Mouse (Mus musculus) myocyte (in vitro differentiated cells): ENCODE measurements around the gene Stk11. TPM values are rescaled to one million over a fixed set of nuclear protein-coding genes. Genes with fewer than 3 reads are reported as not detected.
A peak's percentile ranks its signal among the peaks of the same experiment; 100 is the strongest.

Source experiments
- H3K27me3 ChIP-seq: one replicate; pipeline ENCODE4 v1.6.1; 2011; ENCODE audit not compliant: control insufficient read depth, insufficient read depth, insufficient read length
- H3K36me3 ChIP-seq: one replicate; pipeline ENCODE4 v1.6.1; 2011; ENCODE audit not compliant: control insufficient read depth, insufficient read depth
- H3K4me2 ChIP-seq: one replicate; pipeline ENCODE4 v1.6.1; 2011; ENCODE audit warnings: low read depth, control low read depth
- H3K4me3 ChIP-seq: one replicate; pipeline ENCODE4 v1.5.1; 2011; ENCODE audit warnings: mild to moderate bottlenecking, control low read depth, moderate library complexity
- H3K79me2 ChIP-seq: one replicate; pipeline ENCODE4 v1.6.1; 2011; ENCODE audit not compliant: control insufficient read depth, insufficient read depth
- H3ac ChIP-seq: one replicate; pipeline ENCODE4 v1.6.1; 2011; ENCODE audit not compliant: control insufficient read depth, insufficient read length
- CEBPB ChIP-seq: IDR thresholded peaks from 2 replicates; pipeline ENCODE4 v1.6.1; 2011; ENCODE audit warnings: mild to moderate bottlenecking, moderate library complexity; ENCODE audit not compliant: poor library complexity, insufficient read depth, severe bottlenecking
- E2F4 ChIP-seq: IDR thresholded peaks from one replicate; pipeline ENCODE4 v1.6.1; 2011; ENCODE audit warnings: mild to moderate bottlenecking, control low read depth, moderate library complexity; ENCODE audit not compliant: insufficient read depth
- MAX ChIP-seq: IDR thresholded peaks from one replicate; pipeline ENCODE4 v1.6.1; 2011; ENCODE audit warnings: low read depth, mild to moderate bottlenecking, control low read depth
- MYOD1 ChIP-seq, 3 experiments: IDR thresholded peaks; one replicate each; pipeline ENCODE4 v1.6.1; 2011; ENCODE audit warnings: control low read depth in 2 of 3, low read depth in 2 of 3, mild to moderate bottlenecking in 2 of 3, moderate library complexity in 1 of 3; ENCODE audit not compliant: insufficient read length in 2 of 3, control insufficient read depth in 1 of 3
- MYOG ChIP-seq, 3 experiments: IDR thresholded peaks; one replicate each; pipeline ENCODE4 v1.6.1; 2011; ENCODE audit warnings: control low read depth in 2 of 3, low read depth in 2 of 3, mild to moderate bottlenecking in 2 of 3; ENCODE audit not compliant: insufficient read length in 2 of 3, control insufficient read depth in 1 of 3, insufficient read depth in 1 of 3
- POLR2A ChIP-seq: IDR thresholded peaks from one replicate; pipeline ENCODE4 v1.6.1; 2011; ENCODE audit warnings: low read depth, mild to moderate bottlenecking, control low read depth, moderate library complexity; ENCODE audit not compliant: insufficient read length
- POLR2AphosphoS2 ChIP-seq: IDR thresholded peaks from one replicate; pipeline ENCODE4 v1.6.1; 2011; ENCODE audit warnings: low read depth, control low read depth; ENCODE audit not compliant: insufficient read length
- REST ChIP-seq: IDR thresholded peaks from one replicate; pipeline ENCODE4 v1.6.1; 2011; ENCODE audit warnings: mild to moderate bottlenecking, control low read depth, moderate library complexity; ENCODE audit not compliant: insufficient read depth, insufficient read length
- SRF ChIP-seq: IDR thresholded peaks from one replicate; pipeline ENCODE4 v1.6.1; 2011; ENCODE audit warnings: low read depth; ENCODE audit not compliant: control insufficient read depth, insufficient read length
- TCF12 ChIP-seq: IDR thresholded peaks from one replicate; pipeline ENCODE4 v1.6.1; 2011; ENCODE audit warnings: mild to moderate bottlenecking, control low read depth; ENCODE audit not compliant: poor library complexity, insufficient read depth, severe bottlenecking
- TCF3 ChIP-seq: IDR thresholded peaks from one replicate; pipeline ENCODE4 v1.6.1; 2011; ENCODE audit warnings: low read depth, control low read depth; ENCODE audit not compliant: insufficient read length
- USF1 ChIP-seq: IDR thresholded peaks from one replicate; pipeline ENCODE4 v1.6.1; 2011; ENCODE audit warnings: low read depth, mild to moderate bottlenecking, control low read depth, moderate library complexity
- polyA plus RNA-seq: library from polyadenylated mRNA; unstranded; fragments of >200 nt; fragmentation: generic; extraction: Trizol; gene quantifications from one replicate; pipeline ENCODE4 v1.2.1, GENCODE M21; 2012; ENCODE audit warnings: missing spikeins

Gene Stk11
- polyA plus RNA-seq, 1 experiment, result 150 TPM

DNA sequence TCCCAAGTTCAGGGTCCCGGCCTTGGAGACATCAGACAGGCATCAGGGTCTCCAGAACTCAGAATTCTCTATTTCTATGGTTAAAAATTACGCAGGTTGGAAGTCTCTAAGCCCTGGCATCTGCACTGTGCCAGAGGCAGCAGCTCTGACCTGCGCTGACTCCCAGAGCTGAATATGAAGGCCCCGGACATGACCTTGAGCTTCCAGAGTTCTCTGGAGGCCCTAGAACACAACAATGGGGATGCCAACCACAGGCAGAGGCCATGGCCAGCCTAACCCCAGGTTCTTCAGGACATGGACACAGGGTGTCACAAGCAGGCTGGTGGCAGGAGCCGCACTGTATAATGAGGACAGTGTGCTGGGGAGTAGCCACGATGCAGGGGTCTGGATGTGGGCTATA is 21.5 kb upstream of the Stk11 start:
- TF ChIP-seq E2F4 (no peak), TCF3 (no peak), MAX (no peak), CEBPB (no peak), SRF (no peak), MYOD1 (IDR thresholded peaks at IDR 0.05; ENCODE audit: control insufficient read depth in 1 of 3, insufficient read length in 2 of 3, low read depth in 2 of 3) (no peak), REST (no peak), POLR2AphosphoS2 (no peak)
- H3K36me3 ChIP-seq, result peaks cover 5% of the 10 kb centered on the region

DNA sequence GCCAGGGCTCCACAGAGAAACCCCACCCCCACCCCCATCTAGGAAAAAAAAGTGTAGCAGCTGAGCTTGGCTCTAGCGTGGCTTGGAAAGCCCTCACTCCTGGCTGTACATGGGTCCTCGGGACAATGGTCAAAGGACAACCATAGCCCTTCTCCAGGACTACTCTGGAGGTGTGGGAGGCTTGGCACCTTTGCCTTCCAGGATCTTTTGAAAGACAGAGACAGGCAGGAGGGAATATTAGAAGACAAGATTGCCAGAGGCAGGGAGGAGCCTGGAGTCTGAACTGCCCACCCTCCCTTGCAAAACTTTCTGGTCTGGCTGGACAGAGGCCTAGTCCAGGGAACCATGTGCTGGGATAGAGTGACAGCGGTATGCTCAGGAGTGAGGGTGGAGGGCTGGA is 20.9 kb upstream of the Stk11 start:
- peaks cover 87% of the 10 kb centered on the region for H3K79me2 ChIP-seq
- H3ac ChIP-seq, result no peak overlapping the region
- H3K27me3 ChIP-seq, result no peaks in the 10 kb centered on the region
- peaks cover 5% of the 10 kb centered on the region for H3K36me3 ChIP-seq
- TF ChIP-seq POLR2A, result no peak
- no peak for TF ChIP-seq MYOD1 (IDR thresholded peaks at IDR 0.05; ENCODE audit: control insufficient read depth in 1 of 3, insufficient read length in 2 of 3, low read depth in 2 of 3)
- no peak for TF ChIP-seq E2F4
- no peak for TF ChIP-seq REST
- TF ChIP-seq SRF, result no peak
- no peak for TF ChIP-seq USF1
- no peak for TF ChIP-seq CEBPB
- no peak for TF ChIP-seq MAX
- TF ChIP-seq POLR2AphosphoS2, result no peak
- TF ChIP-seq MYOG (IDR thresholded peaks at IDR 0.05; ENCODE audit: control insufficient read depth in 1 of 3, insufficient read depth in 1 of 3, insufficient read length in 2 of 3, low read depth in 2 of 3), result no peak
- no peak overlapping the region for H3K4me3 ChIP-seq
- peak overlapping the region; percentile 2 for H3K4me2 ChIP-seq

More for the DNA sequence above, 21.5 kb upstream of the Stk11 start:
- no peak overlapping the region for H3K4me2 ChIP-seq
- H3K27me3 ChIP-seq, result no peaks in the 10 kb centered on the region
- no peak overlapping the region for H3ac ChIP-seq
- H3K4me3 ChIP-seq, result no peak overlapping the region
- peaks cover 87% of the 10 kb centered on the region for H3K79me2 ChIP-seq

- H3K27me3 ChIP-seq, result no peaks in the 10 kb centered on the region
- peaks cover 88% of the 10 kb centered on the region for H3K79me2 ChIP-seq
- no peak overlapping the region for H3K4me3 ChIP-seq
- H3K36me3 ChIP-seq, result peaks cover 5% of the 10 kb centered on the region
- no peak overlapping the region for H3ac ChIP-seq
- no peak for TF ChIP-seq REST
- TF ChIP-seq TCF3, result no peak
- TF ChIP-seq TCF12, result no peak
- no peak for TF ChIP-seq CEBPB
- no peak for TF ChIP-seq POLR2AphosphoS2
- no peak for TF ChIP-seq MAX
- no peak overlapping the region for H3K4me2 ChIP-seq
Observed at GRCm38 (mm10) chr10:80095547-80095946, 20.1 kb upstream of the Stk11 start.

DNA sequence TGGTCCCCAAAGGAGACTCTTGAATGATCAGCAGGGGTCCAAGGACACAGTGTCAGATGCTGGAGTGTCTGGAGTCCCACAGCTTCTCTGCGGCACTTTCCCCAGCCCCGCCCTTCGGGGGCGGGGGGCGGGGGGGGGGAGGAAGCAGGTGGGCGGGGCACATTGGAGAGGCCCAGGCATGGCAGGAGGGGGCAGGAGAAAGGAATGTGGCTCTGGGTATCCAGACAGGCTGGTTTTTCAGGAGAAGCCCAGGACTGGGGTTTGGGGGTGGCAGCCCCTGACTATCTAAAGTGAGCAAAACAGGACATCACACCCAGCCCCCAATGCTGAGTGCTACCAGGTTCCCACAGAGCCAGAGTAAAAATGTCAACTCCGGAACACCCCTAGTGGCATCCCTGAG is 18.3 kb upstream of the Stk11 start:
- Histone ChIP-seq H3K79me2 (peaks cover 99% of the 10 kb centered on the region), H3K4me3 (no peak overlapping the region), H3K27me3 (no peaks in the 10 kb centered on the region), H3ac (no peak overlapping the region), H3K36me3 (peaks cover 5% of the 10 kb centered on the region), H3K4me2 (peak overlapping the region; percentile 62)
- TF ChIP-seq TCF3 (no peak), MAX (no peak), TCF12 (no peak), MYOG (IDR thresholded peaks at IDR 0.05; ENCODE audit: control insufficient read depth in 1 of 3, insufficient read depth in 1 of 3, insufficient read length in 2 of 3, low read depth in 2 of 3) (no peak), SRF (no peak), POLR2AphosphoS2 (no peak), REST (no peak), MYOD1 (IDR thresholded peaks at IDR 0.05; ENCODE audit: control insufficient read depth in 1 of 3, insufficient read length in 2 of 3, low read depth in 2 of 3) (no peak), E2F4 (no peak), POLR2A (no peak), USF1 (no peak), CEBPB (no peak)

DNA sequence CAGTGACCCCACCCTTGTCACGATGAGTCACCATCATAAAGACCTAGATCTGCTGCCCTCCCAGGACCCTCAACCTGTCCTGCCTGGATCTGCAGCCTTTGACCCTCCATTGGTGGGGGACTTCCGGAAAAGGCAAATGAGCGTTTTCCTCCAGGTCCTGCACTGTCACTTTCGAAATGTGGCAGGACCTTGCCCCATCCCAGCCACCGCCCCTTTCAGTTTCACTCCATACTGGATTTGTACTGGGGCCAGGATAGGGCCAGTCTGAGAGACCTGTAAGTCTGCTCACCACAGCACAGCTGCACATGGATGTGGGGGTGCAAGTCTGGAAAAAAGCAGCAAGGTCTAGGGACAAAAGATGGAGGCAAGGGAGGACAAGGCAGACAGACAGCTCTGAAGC is 17.0 kb upstream of the Stk11 start:
- Histone ChIP-seq H3K36me3 (peaks cover 1% of the 10 kb centered on the region), H3K79me2 (peaks cover 92% of the 10 kb centered on the region), H3K4me2 (peak overlapping the region; percentile 62), H3K27me3 (no peaks in the 10 kb centered on the region), H3ac (no peak overlapping the region), H3K4me3 (no peak overlapping the region)
- TF ChIP-seq TCF12 (no peak), CEBPB (no peak), POLR2AphosphoS2 (no peak), MYOG (IDR thresholded peaks at IDR 0.05; ENCODE audit: control insufficient read depth in 1 of 3, insufficient read depth in 1 of 3, insufficient read length in 2 of 3, low read depth in 2 of 3) (peak in 1 of 3 experiments; percentile 22), POLR2A (no peak), MYOD1 (IDR thresholded peaks at IDR 0.05; ENCODE audit: control insufficient read depth in 1 of 3, insufficient read length in 2 of 3, low read depth in 2 of 3) (peak in 1 of 3 experiments; percentile 43), REST (no peak)
